Mouse (Mus musculus) kidney, adult 8-10 months (tissue): ENCODE results near the gene Upf2.
"Not testable (repeated sequence)": the region's sequence is repeated elsewhere in the genome, so short reads cannot be mapped to it uniquely, and the experiment has no call there.

Experiments
- DNase-seq, 2 experiments: peaks; one replicate each; pipeline ENCODE4 v3.0.0; 2022

The Upf2 gene

GRCm38 (mm10) chr2:5950305-5950704 lies 964 bp upstream of the Upf2 start:
- DNase-seq = peak; percentile 48

GRCm38 (mm10) chr2:5951621-5952211 lies 447 bp downstream of the Upf2 start:
- no peak for DNase-seq

- no peak for DNase-seq
Observed at GRCm38 (mm10) chr2:5957705-5958104, 6.4 kb downstream of the Upf2 start.

- no peak for DNase-seq
Observed at GRCm38 (mm10) chr2:5962265-5962664, 11.0 kb downstream of the Upf2 start.

- not testable (repeated sequence) for DNase-seq
Observed at GRCm38 (mm10) chr2:5963729-5964128, 12.5 kb downstream of the Upf2 start.

GRCm38 (mm10) chr2:5965972-5966371 lies 14.7 kb downstream of the Upf2 start:
- no peak for DNase-seq

- DNase-seq = not testable (repeated sequence)
Observed at GRCm38 (mm10) chr2:5970629-5971028, 19.4 kb downstream of the Upf2 start.

GRCm38 (mm10) chr2:5977532-5977931 lies 26.3 kb downstream of the Upf2 start:
- no peak for DNase-seq

GRCm38 (mm10) chr2:5995538-5995937 lies 44.3 kb downstream of the Upf2 start:
- peak; percentile 1 to 7 for DNase-seq

GRCm38 (mm10) chr2:6003949-6004348 lies 52.7 kb downstream of the Upf2 start:
- DNase-seq = no peak

- DNase-seq = no peak
Observed at GRCm38 (mm10) chr2:6014532-6014931, 63.3 kb downstream of the Upf2 start.

GRCm38 (mm10) chr2:6015182-6015581 lies 63.9 kb downstream of the Upf2 start:
- not testable (repeated sequence) for DNase-seq

GRCm38 (mm10) chr2:6020570-6020969 lies 69.3 kb downstream of the Upf2 start:
- no peak for DNase-seq

- DNase-seq = no peak
Observed at GRCm38 (mm10) chr2:6042644-6043043, 91.4 kb downstream of the Upf2 start.

GRCm38 (mm10) chr2:6046796-6047195 lies 95.5 kb downstream of the Upf2 start:
- no peak for DNase-seq

GRCm38 (mm10) chr2:6048570-6048969 lies 97.3 kb downstream of the Upf2 start:
- no peak for DNase-seq

- DNase-seq = no peak
Observed at GRCm38 (mm10) chr2:6049018-6049417, 97.7 kb downstream of the Upf2 start.

GRCm38 (mm10) chr2:6055466-6055865 lies 104.2 kb downstream of the Upf2 start:
- DNase-seq = no peak

GRCm38 (mm10) chr2:6056518-6056917 lies 105.2 kb downstream of the Upf2 start:
- DNase-seq = no peak

GRCm38 (mm10) chr2:6059291-6059690 lies 108.0 kb downstream of the Upf2 start:
- DNase-seq = no peak

- no peak for DNase-seq
Observed at GRCm38 (mm10) chr2:6060071-6060804, 109.0 kb downstream of the Upf2 start.

- DNase-seq = no peak
Observed at GRCm38 (mm10) chr2:6067341-6067740, 116.1 kb downstream of the Upf2 start.

GRCm38 (mm10) chr2:6070925-6071324 lies 119.7 kb downstream of the Upf2 start:
- DNase-seq = no peak

- DNase-seq = no peak
Observed at GRCm38 (mm10) chr2:6071598-6072440, 120.5 kb downstream of the Upf2 start.
